Mouse (Mus musculus) CH12.LX (cell line): ENCODE measurements at regions not wholly inside any gene's neighbourhood (a gene's known extent, or its start where the extent isn't known, plus 50 kb on each side); places are given as distances from the start of the nearest gene placed in this dataset.

Experiments
- DNase-seq: peaks from one replicate; pipeline ENCODE4 v3.0.0-alpha.2; 2013; ENCODE audit errors: extremely low read depth
- H3K27ac ChIP-seq: 2 replicates; pipeline ENCODE4 v1.5.1; 2012; ENCODE audit warnings: low read depth, mild to moderate bottlenecking, control low read depth, moderate library complexity; ENCODE audit not compliant: insufficient read depth
- H3K27me3 ChIP-seq: replicated peaks from 2 replicates; pipeline ENCODE3; 2012; ENCODE audit warnings: inconsistent platforms
- H3K36me3 ChIP-seq, 2 experiments: replicated peaks in 1 of 2; 2 replicates each; pipeline versions ENCODE3 to v1.6.1; 2012; ENCODE audit warnings: inconsistent platforms in 1 of 2, low read length in 1 of 2, mild to moderate bottlenecking in 1 of 2, mixed read lengths in 1 of 2, moderate library complexity in 1 of 2; ENCODE audit not compliant: control insufficient read depth in 1 of 2, insufficient read depth in 1 of 2
- H3K4me1 ChIP-seq, 2 experiments: 2 replicates each; pipeline ENCODE4 v1.6.1; 2012; ENCODE audit warnings: inconsistent platforms in 1 of 2, moderate library complexity in 1 of 2; ENCODE audit not compliant: insufficient read depth in 2 of 2, control insufficient read depth in 1 of 2
- H3K4me2 ChIP-seq: 2 replicates; pipeline ENCODE4 v1.6.1; 2012; ENCODE audit warnings: low read depth, mild to moderate bottlenecking, control low read depth; ENCODE audit not compliant: poor library complexity, insufficient read depth, severe bottlenecking
- H3K4me3 ChIP-seq, 3 experiments: fragments of 150-350 bp in 1 of 3; sonication (generic) in 1 of 3; replicated peaks in 1 of 3; 2 replicates each; pipeline versions ENCODE3 to v1.5.1; 2011 to 2012; ENCODE audit warnings: low read depth in 2 of 3, low read length in 2 of 3, mild to moderate bottlenecking in 2 of 3, moderate library complexity in 2 of 3, control low read depth in 1 of 3, improper control_type of control experiment in 1 of 3, inconsistent platforms in 1 of 3, mixed read lengths in 1 of 3; ENCODE audit not compliant: poor library complexity in 1 of 3
- H3K79me2 ChIP-seq: replicated peaks from 2 replicates; pipeline ENCODE4 v1.6.1; 2012; ENCODE audit warnings: mild to moderate bottlenecking, moderate library complexity; ENCODE audit not compliant: control insufficient read depth, poor library complexity, insufficient read depth, severe bottlenecking; ENCODE audit errors: extremely low read depth
- H3K9ac ChIP-seq: 2 replicates; pipeline ENCODE4 v1.6.1; 2012; ENCODE audit warnings: low read depth, mild to moderate bottlenecking, control low read depth, moderate library complexity; ENCODE audit not compliant: insufficient read depth
- H3K9me3 ChIP-seq: replicated peaks from 2 replicates; pipeline ENCODE3; 2012; ENCODE audit warnings: low read length, inconsistent platforms, mixed read lengths
- CHD1 ChIP-seq: IDR thresholded peaks from 2 replicates; pipeline ENCODE4 v1.6.1; 2012; ENCODE audit warnings: low read depth, low read length, improper control_type of control experiment, inconsistent platforms
- CTCF ChIP-seq, 2 experiments: IDR thresholded peaks in 1 of 2; conservative IDR thresholded peaks in 1 of 2; 2 replicates each; pipeline ENCODE4 v1.5.1; 2011 to 2012; ENCODE audit warnings: low read depth in 2 of 2, low read length in 2 of 2, improper control_type of control experiment in 1 of 2, inconsistent platforms in 1 of 2, mild to moderate bottlenecking in 1 of 2, moderate library complexity in 1 of 2
- E2F4 ChIP-seq: IDR thresholded peaks from 2 replicates; pipeline ENCODE4 v1.6.1; 2011; ENCODE audit warnings: low read depth, low read length, improper control_type of control experiment; ENCODE audit not compliant: insufficient replicate concordance
- EP300 ChIP-seq: IDR thresholded peaks from 2 replicates; pipeline ENCODE4 v1.6.1; 2011; ENCODE audit warnings: low read length, improper control_type of control experiment
- GABPA ChIP-seq: IDR thresholded peaks from 2 replicates; pipeline ENCODE4 v1.6.1; 2012; ENCODE audit warnings: low read depth, low read length, improper control_type of control experiment, inconsistent platforms; ENCODE audit not compliant: insufficient replicate concordance
- HCFC1 ChIP-seq: IDR thresholded peaks from 2 replicates; pipeline ENCODE4 v1.6.1; 2012; ENCODE audit warnings: low read depth, mild to moderate bottlenecking, inconsistent platforms, low read length, improper control_type of control experiment
- JUN ChIP-seq: IDR thresholded peaks from 2 replicates; pipeline ENCODE4 v1.6.1; 2011; ENCODE audit warnings: low read depth, mild to moderate bottlenecking, low read length, improper control_type of control experiment, moderate library complexity; ENCODE audit not compliant: insufficient read depth
- KAT2A ChIP-seq: IDR thresholded peaks from 2 replicates; pipeline ENCODE4 v1.6.1; 2012; ENCODE audit warnings: low read length, improper control_type of control experiment, inconsistent platforms; ENCODE audit not compliant: insufficient replicate concordance
- MAX ChIP-seq: IDR thresholded peaks from 2 replicates; pipeline ENCODE4 v1.6.1; 2011; ENCODE audit warnings: low read length, improper control_type of control experiment
- MAZ ChIP-seq: IDR thresholded peaks from 2 replicates; pipeline ENCODE4 v1.6.1; 2012; ENCODE audit warnings: low read depth, mild to moderate bottlenecking, inconsistent platforms, low read length, improper control_type of control experiment, moderate library complexity
- MYC ChIP-seq: IDR thresholded peaks from 2 replicates; pipeline ENCODE4 v1.6.1; 2011; ENCODE audit warnings: low read depth, mild to moderate bottlenecking, improper control_type of control experiment, low read length
- NRF1 ChIP-seq: IDR thresholded peaks from 2 replicates; pipeline ENCODE4 v1.6.1; 2014; ENCODE audit warnings: low read depth, mild to moderate bottlenecking, inconsistent platforms, low read length, improper control_type of control experiment, moderate library complexity
- RAD21 ChIP-seq: IDR thresholded peaks from 2 replicates; pipeline ENCODE4 v1.6.1; 2011; ENCODE audit warnings: low read depth, mild to moderate bottlenecking, low read length, improper control_type of control experiment, moderate library complexity
- SIN3A ChIP-seq: IDR thresholded peaks from 2 replicates; pipeline ENCODE4 v1.6.1; 2012; ENCODE audit warnings: low read length, improper control_type of control experiment, inconsistent platforms
- TCF12 ChIP-seq: IDR thresholded peaks from 2 replicates; pipeline ENCODE4 v1.6.1; 2014; ENCODE audit warnings: low read depth, mild to moderate bottlenecking, inconsistent platforms, low read length, improper control_type of control experiment
- USF1 ChIP-seq: IDR thresholded peaks from 2 replicates; pipeline ENCODE4 v1.6.1; 2014; ENCODE audit warnings: low read depth, mild to moderate bottlenecking, inconsistent platforms, low read length, improper control_type of control experiment
- USF2 ChIP-seq: conservative IDR thresholded peaks from 2 replicates; pipeline ENCODE4 v1.6.1; 2011; ENCODE audit warnings: low read depth, low read length, improper control_type of control experiment
- ZC3H11A ChIP-seq: IDR thresholded peaks from 2 replicates; pipeline ENCODE4 v1.6.1; 2012; ENCODE audit warnings: low read depth, mild to moderate bottlenecking, inconsistent platforms, low read length, improper control_type of control experiment
- ZNF384 ChIP-seq: IDR thresholded peaks from 2 replicates; pipeline ENCODE4 v1.6.1; 2012; ENCODE audit warnings: low read depth, low read length, improper control_type of control experiment, inconsistent platforms
- dilution Hi-C: fragments of 300-500 bp; cut with MboI; formaldehyde crosslinking; loops from 2 replicates; pipeline ENCODE4 v1.14.3; 2020; ENCODE audit warnings: low sequenced_read_pairs; ENCODE audit not compliant: extremely low pct_unique_long_range_greater_than_20kb, extremely low pct_ligation_motif_present
- in situ Hi-C: fragments of 300-500 bp; cut with MboI; formaldehyde crosslinking; loops from 3 replicates; pipeline ENCODE4 v1.14.3; 2019; ENCODE audit warnings: low sequenced_read_pairs, low pct_ligation_motif_present, low pct_unique_long_range_greater_than_20kb, mixed read lengths

- no peak for DNase-seq
- Histone ChIP-seq H3K27me3 (no peaks in the 10 kb centered on the region), H3K4me1 (no peaks in the 10 kb centered on the region), H3K4me3 (no peak overlapping the region), H3K9me3 (no peaks in the 10 kb centered on the region), H3K4me2 (no peak overlapping the region), H3K36me3 (no peaks in the 10 kb centered on the region), H3K27ac (no peak overlapping the region), H3K9ac (no peak overlapping the region), H3K79me2 (no peaks in the 10 kb centered on the region)
- in situ Hi-C loops, result no loop called here
- dilution Hi-C loops, result no loop called here
- TF ChIP-seq ZC3H11A (no peak), MAX (no peak), KAT2A (no peak), E2F4 (no peak), USF2 (no peak), JUN (no peak), MYC (no peak), RAD21 (no peak)
Measured at GRCm38 (mm10) chr3:51112351-51112750, 111.9 kb upstream of the Noct start.

- Histone ChIP-seq H3K4me2 (no peak overlapping the region), H3K36me3 (no peaks in the 10 kb centered on the region), H3K27me3 (no peaks in the 10 kb centered on the region), H3K9me3 (no peaks in the 10 kb centered on the region), H3K79me2 (no peaks in the 10 kb centered on the region), H3K9ac (no peak overlapping the region), H3K4me1 (no peaks in the 10 kb centered on the region), H3K4me3 (no peak overlapping the region), H3K27ac (no peak overlapping the region)
- TF ChIP-seq EP300, result no peak
- TF ChIP-seq TCF12, result no peak
- TF ChIP-seq JUN, result no peak
- no peak for TF ChIP-seq SIN3A
- TF ChIP-seq USF1, result no peak
- TF ChIP-seq USF2, result no peak
- TF ChIP-seq CTCF (conservative IDR thresholded peaks at IDR 0.05 in 1 of 2, IDR thresholded peaks at IDR 0.05 in 1 of 2; ENCODE audit: low read depth in 2 of 2, low read length in 2 of 2), result no peak
- no peak for TF ChIP-seq E2F4
- no peak for TF ChIP-seq KAT2A
- no peak for TF ChIP-seq ZNF384
- no peak for TF ChIP-seq GABPA
- no peak for TF ChIP-seq NRF1
- TF ChIP-seq MAZ, result no peak
- no peak for TF ChIP-seq HCFC1
- no peak for TF ChIP-seq CHD1
- DNase-seq, result no peak
- in situ Hi-C loops, result no loop called here
- dilution Hi-C loops, result no loop called here
Measured at GRCm38 (mm10) chr3:51115921-51116320, 108.3 kb upstream of the Noct start.
